Mouse (Mus musculus) adrenal gland, postnatal 10 days (tissue): Measurements from ENCODE around the gene Espl1. TPM values are rescaled to one million over a fixed set of nuclear protein-coding genes. Genes with fewer than 3 reads are reported as not detected.

Experiments used
- DNase-seq: peaks from one replicate; pipeline ENCODE4 v3.0.0; 2021; ENCODE audit warnings: mixed read lengths
- total RNA-seq, 2 experiments: library from RNA; stranded (reverse); gene quantifications; 2 replicates each; pipeline ENCODE4 v1.2.3; 2021

Espl1 gene
- total RNA-seq, 2 experiments from 2014 or later = 8.8 to 11.9 TPM

GRCm38 (mm10) chr15:102273982-102274716 lies 21.9 kb upstream of the Espl1 start:
- DNase-seq = no peak

DNA sequence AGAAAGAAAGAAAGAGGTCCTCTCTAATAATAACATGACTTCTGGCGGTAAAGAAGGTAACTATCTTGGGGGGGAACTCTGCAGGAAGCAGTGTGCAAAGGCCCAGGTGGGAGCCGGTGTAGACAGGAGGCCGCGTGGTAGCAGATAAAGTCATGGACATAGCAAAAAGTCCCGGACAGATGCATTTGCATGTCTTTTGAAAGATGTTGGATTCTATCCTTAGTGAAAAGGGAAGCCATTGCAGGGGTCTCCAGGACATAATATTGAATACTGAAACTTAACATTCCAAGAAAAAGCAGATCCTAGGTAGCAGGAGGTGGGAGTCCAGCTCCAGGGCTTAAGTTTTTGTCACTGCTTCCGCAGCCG lies 17.4 kb upstream of the Espl1 start:
- no peak for DNase-seq

GRCm38 (mm10) chr15:102279092-102279782 lies 16.8 kb upstream of the Espl1 start, which contains the start of gene Mfsd5:
Gene Mfsd5, plus strand, starts transcription at chr15:102279454.
- peak; percentile 96 for DNase-seq

GRCm38 (mm10) chr15:102279783-102280520 lies 16.1 kb upstream of the Espl1 start:
- DNase-seq = no peak

- DNase-seq = no peak
Observed at GRCm38 (mm10) chr15:102280623-102281022, 15.4 kb upstream of the Espl1 start.

DNA sequence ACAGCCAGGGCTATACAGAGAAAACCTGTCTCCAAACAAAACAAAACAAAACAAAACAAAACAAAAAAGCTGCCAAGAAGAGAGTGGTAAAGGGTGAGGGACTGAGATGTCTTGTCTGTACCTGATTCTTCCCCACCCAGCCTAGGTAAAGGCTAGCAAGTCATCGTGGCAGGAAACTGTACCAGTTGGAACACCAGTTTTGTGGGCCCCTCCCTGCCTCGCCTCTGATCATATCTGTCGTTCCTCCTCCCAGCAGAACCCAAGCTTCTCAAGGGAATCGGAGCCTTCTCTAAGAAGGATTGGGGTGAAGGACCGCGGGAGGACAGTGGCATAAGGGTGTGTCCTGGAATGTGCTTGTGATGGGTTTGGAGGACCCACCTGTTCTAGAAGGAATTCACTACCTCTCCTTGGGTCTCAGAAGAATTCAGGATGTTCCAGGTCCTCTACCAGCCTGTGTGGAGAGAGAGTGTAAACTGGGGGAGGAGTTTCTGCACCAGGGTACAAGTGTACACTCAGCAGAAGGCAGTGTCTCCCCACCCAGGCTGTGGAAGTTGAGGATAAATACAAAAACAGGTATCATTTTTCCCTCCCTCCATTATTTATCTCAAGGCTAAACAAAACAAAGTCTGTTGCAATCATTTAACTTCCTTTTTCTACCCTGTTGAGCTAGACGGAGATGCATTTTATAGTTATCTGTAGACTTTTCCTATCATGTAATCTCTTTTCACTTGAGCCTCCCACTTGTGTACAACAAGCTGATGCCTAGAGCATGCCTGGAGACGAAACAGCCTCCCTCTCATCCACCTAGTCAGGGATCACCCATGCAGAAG lies 13.4 kb upstream of the Espl1 start:
- DNase-seq = no peak

GRCm38 (mm10) chr15:102283648-102284047 lies 12.4 kb upstream of the Espl1 start:
- no peak for DNase-seq

GRCm38 (mm10) chr15:102287395-102287794 lies 8.7 kb upstream of the Espl1 start:
- peak; percentile 58 for DNase-seq

DNA sequence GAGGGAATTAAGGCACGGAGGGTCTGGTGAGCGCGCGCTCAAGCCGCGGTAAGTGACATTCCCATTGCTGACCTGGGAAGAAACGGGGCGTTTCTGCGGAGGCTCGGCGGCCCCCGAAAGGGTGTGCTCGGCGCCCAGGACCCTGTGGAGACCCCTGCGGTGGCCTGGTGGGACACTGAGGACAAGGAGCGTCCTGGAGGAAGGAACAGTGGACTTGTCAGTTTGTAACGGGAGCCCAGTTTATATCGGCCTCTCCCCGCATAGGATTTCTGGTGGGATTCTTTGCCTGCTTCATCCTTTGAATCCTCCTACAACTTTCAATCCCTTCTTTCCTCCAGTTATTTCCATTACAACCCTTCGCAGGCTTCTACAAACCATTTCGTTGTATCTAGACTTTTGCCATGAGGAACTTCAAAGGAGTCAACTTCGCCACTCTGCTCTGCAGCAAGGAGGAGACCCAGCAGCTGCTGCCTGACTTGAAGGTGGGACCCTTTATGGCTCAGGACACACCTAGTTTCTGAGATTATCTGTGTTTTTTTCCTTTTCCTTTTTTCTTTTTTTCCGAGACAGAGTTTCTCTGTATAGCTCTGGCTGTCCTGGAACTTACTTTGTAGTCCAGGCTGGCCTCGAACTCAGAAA lies 421 bp downstream of the Espl1 start:
- DNase-seq = no peak

DNA sequence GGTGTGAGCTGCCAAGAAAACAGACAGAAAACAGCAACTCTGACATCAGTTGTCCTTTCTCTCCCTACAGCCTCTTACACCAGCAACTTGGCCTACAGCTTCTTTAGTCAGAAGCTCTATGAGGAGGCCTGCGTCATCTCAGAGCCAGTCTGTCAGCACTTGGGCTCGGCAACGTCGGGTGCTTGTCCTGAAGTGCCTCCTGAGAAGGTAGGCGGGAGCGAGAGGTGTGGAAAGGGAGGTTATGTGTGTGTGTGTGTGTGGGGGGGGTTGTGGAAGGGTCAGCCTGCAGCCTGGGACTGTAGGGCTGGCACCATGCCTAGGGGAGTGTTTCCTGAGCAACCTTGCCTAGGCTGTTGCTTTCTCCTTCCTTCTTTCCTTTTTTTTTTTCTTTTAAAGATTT lies 6.5 kb downstream of the Espl1 start:
- DNase-seq = no peak

- DNase-seq = no peak
Observed at GRCm38 (mm10) chr15:102308717-102309116, 12.7 kb downstream of the Espl1 start.

- peak; percentile 59 for DNase-seq
Observed at GRCm38 (mm10) chr15:102310074-102310845, 14.2 kb downstream of the Espl1 start.

GRCm38 (mm10) chr15:102311489-102311888 lies 15.4 kb downstream of the Espl1 start:
- DNase-seq = no peak

DNA sequence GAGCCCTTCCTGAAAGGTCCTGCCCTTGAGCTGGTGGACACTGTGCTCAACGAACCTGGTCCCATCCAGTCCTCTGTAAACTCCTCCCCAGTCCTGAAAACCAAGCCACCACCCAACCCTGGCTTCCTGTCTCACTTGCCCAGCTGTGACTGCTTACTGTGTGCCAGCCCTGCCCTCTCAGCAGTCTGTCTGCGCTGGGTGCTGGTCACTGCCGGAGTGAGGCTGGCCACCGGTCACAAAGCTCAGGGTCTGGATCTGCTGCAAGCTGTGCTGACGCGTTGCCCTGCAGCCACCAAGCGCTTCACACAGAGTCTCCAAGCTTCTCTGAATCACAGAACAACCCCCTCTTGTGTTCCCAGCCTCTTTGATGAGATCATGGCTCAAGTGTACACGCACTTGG lies 19.2 kb downstream of the Espl1 start:
- no peak for DNase-seq

- peak; percentile 76 for DNase-seq
Observed at GRCm38 (mm10) chr15:102316263-102316662, 20.2 kb downstream of the Espl1 start.

GRCm38 (mm10) chr15:102324654-102325473 lies 28.8 kb downstream of the Espl1 start:
- DNase-seq = no peak

GRCm38 (mm10) chr15:102326022-102326576 lies 30.0 kb downstream of the Espl1 start, which contains the start of gene Pfdn5:
Gene Pfdn5, plus strand, starts transcription at chr15:102326116.
- peak; percentile 91 for DNase-seq

- no peak for DNase-seq
Observed at GRCm38 (mm10) chr15:102326892-102327291, 30.8 kb downstream of the Espl1 start.

DNA sequence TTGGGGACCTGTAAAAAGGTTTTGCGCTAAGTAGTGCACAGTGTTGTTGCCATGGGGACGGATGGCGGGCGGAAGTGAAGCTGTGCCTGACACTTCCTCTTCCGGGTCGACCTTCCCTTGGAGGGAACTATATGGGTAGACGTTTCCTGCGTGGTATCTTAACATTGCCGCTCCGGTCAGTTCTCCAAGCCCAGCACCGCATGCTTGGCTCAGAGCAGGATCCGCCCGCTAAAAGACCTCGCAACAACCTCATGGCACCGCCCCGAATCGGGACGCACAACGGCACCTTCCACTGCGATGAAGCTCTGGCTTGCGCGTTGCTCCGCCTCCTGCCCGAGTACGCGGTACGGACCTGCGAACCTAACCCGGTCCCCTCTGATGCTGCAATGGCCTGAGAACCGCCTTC lies 35.5 kb downstream of the Espl1 start, which contains the start of gene Myg1:
Myg1 (plus strand) TSS at position 100 of the 406 bp plus-strand sequence.
- peak; percentile 91 for DNase-seq
